Mouse (Mus musculus) urinary bladder, adult 18-20 months (tissue): ENCODE results near the gene Tbl3.
"Not testable (repeated sequence)": the region's sequence is repeated elsewhere in the genome, so short reads cannot be mapped to it uniquely, and the experiment has no call there.

Experiments
- DNase-seq, 2 experiments: peaks; one replicate each; pipeline ENCODE4 v3.0.0; 2022; ENCODE audit warnings: low spot score in 2 of 2, mixed read lengths in 2 of 2

The Tbl3 gene

GRCm38 (mm10) chr17:24727618-24728017 lies 20.2 kb upstream of the Tbl3 start, which contains the start of gene Rpl3l:
Rpl3l (plus strand) TSS chr17:24727820.
- no peak for DNase-seq

- DNase-seq, result no peak
These were observed 18.4 kb upstream of the Tbl3 start for GRCm38 (mm10) chr17:24725637-24726390.

DNA sequence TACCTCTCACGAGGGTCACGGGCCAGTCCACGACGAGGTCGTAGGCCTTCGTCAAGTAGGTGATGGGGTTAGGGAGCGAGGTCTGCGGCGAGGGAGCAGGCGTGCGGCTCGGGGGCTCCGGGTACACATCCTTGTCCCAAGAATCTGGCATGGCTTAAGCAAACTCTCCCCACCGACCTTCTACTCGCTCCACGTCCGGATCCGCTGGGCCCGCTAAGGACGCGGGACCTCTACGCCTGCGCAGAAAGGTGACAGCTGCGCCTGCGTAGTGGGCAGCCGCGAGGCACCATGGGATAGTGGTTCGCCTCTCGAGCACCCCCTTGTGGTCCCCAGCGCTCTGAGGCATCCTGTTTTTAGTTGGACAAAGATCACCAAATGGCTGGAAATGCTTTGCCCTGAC lies 16.7 kb upstream of the Tbl3 start, which contains the start of gene Ndufb10:
TSS of gene Ndufb10 (minus strand) at position 295 of the 400 bp plus-strand sequence.
- DNase-seq, result peak; percentile 90 to 94

DNA sequence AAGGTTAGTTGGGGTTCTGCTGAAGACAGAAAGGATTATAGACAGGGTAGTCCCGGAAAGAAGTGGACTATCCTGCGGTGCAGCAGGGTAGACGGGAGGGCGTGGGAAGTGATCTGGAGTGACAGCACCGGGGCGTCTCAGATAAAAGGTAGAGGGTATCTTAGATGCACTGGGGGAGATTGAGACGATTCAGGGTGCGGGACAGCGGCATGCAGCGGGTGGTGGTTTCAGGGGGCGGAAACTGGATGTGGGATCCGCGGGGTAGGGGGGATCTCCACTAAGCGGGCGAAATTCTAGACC lies 16.4 kb upstream of the Tbl3 start:
- peak in 1 of 2 experiments; percentile 28 for DNase-seq

DNA sequence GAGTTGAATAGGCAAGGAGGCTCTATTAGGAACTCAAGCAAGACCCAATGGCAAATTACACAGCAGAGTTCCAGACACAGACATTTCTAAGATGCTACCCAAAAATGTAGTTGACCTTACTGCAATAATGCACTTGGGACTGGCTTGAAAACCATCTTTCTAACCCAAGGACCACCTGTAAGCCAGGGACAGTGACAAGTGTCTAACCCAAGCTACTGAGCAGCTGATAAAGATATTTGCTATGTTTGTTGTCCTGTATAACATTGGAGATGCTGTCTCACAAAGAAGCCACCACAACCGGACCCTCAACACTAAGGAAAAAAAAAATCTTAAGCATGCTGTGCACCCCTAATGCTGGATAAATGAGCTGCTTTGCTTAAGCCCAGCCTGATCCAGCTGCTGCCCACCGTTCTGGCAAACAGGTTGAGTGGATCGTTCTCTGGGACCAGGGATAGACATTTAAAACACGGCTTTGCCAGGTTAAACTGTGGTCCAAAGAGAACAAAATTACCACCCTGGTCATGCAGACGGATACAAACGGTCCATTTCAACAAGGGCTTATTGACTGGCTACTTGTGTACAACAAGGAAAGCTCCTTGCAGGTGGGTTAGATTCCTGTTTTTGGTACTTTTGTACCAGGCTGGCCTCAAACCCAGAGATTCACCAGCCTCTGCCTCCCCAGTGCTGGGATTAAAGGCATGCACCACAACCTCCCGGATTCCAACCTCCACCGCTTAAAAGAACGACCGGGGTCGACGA lies 15.8 kb upstream of the Tbl3 start:
- DNase-seq, result no peak

GRCm38 (mm10) chr17:24722220-24722924 lies 14.9 kb upstream of the Tbl3 start:
- DNase-seq, result no peak

DNA sequence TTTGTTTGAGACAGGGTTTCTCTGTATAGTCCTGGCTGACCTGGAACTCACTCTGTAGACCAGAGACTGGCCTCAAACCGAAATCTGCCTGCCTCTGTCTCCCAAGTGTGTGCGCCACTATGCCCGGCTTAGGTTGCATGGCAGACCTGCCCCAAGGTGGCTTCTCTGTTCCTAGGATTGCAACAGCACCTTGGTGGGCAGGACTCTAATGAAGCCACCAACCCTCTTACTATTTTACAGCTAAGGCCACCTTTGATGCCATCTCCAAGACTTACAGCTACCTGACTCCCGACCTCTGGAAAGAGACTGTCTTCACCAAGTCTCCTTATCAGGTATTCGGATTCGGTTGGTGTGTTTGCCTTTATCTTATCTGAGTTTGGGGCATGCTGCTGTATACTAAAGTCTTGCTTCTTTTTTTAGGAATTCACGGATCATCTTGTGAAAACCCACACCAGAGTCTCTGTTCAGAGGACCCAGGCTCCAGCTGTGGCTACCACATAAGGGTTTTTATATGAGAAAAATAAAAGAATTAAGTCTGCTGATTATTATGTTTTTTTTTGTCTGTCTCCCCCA lies 14.0 kb upstream of the Tbl3 start:
- not testable (repeated sequence) for DNase-seq

DNA sequence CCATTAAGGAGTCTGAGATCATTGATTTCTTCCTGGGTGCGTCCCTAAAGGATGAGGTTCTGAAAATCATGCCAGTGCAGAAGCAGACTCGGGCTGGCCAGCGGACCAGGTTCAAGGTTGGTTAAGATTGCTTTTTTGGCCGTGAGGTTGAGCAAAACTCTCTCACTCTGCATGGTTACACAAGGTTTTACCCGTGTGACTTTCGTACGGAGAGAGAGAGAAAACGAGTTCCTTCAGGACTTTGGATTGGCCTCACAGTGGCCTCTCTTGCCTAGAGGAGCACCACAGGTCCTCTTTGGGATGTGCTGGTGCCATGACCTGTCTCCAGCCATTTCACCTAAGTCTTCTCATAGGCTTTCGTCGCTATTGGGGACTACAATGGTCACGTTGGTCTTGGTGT lies 13.2 kb upstream of the Tbl3 start:
- not testable (repeated sequence) for DNase-seq

DNA sequence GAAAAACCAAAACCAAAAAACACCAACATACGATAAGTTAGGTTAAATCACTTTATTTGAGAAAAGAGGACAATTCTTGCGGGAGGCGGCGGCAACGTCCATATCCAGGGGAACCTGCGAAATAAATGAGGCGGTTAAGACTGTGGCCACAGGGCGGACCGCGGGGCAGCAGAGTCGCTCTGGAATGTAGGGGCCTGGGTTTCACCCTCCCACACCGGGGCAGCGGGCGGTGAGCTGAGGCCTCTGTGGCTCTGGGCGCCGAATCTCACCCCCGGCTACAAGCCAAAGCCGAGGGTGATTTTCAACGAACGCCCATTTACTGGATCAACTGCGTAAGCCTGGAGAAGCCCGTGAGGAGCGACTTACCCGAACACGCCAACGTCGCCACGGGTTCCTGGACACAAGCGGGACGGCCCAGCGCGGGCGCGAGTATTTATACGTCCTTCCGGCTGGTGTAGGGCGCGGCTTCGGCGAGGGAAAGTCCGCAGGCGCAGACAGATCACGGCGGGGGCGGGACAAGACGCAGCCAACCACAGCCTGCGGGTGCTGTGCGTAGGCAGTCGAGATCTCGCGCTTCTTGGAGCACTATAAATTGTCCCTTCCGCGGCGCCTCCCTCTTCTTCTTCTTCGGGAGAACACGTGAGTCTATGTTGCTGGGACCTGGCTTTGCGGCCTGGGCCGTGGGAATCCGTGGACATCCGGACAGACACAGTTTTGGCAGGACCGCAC lies 12.2 kb upstream of the Tbl3 start:
- peak; percentile 89 to 97 for DNase-seq

DNA sequence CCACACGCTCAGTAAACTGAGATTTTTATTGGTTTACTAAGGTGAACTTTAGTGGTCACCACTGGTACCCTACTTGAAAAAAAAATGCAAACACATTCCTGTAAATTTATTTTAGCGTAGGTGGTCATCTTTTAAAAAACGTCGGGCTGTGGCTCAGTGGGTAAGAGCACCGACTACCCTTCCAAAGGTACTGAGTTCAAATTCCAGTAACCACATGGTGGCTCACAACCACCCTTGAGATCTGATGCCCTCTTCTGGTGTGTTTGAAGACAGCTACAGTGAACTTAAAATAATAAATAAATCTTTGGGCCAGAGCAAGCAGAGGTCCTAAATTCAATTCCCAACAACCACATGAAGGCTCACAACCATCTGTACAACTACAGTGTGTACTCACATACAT lies 11.5 kb upstream of the Tbl3 start:
- DNase-seq, result not testable (repeated sequence)

- no peak for DNase-seq
These were observed 10.5 kb upstream of the Tbl3 start, which contains the start of the genes Rnf151 and Rps2 for GRCm38 (mm10) chr17:24717943-24718342. Rnf151 (minus strand) TSS chr17:24718063. Rps2 (plus strand) TSS chr17:24718116.

DNA sequence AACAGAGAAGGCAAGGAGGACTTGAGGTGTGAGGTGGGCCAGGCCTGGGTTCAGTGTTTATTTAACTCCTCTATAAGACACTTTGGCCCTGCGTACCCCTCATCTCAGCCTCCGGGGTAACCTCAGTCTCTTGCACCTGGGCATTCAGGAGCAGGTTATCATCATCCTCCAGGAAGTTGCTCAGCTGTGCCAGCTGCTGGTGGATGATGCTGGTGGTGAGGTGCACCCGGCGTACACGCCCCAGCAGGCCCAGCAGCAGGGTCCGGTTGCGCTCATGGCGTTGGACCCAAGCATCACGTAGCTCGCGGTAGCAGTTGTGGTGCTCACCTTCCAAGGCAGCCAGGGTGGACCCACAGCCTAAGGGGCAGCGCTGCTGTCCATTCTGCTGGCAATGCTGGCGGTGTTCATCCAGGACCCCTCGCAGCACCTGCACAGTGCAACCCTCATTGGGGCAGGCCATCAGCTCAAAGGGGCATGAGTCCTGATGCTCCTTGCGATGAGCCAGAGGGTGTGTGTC lies 8.8 kb upstream of the Tbl3 start:
- no peak for DNase-seq

GRCm38 (mm10) chr17:24715556-24715955 lies 8.1 kb upstream of the Tbl3 start:
- DNase-seq, result no peak

DNA sequence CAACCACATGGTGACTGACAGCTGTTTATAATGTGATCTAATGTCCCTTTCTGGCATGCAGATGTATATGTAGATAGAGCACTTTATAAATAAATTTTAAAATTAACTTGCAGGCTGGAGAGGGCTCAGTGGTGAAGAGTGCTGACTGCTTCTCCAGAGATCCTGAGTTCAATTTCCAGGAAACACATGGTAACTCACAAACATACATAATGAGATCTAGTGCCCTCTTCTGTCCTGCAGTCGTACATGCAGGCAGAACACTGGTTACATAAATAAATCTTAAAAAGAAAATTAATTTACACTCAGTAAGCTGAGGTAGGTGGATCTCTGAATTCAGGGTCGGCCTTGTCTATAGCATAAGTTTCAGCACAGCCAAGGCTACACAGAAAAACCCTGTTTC lies 1.2 kb upstream of the Tbl3 start:
- no peak for DNase-seq

GRCm38 (mm10) chr17:24707801-24708425 lies 453 bp upstream of the Tbl3 start:
- no peak for DNase-seq

DNA sequence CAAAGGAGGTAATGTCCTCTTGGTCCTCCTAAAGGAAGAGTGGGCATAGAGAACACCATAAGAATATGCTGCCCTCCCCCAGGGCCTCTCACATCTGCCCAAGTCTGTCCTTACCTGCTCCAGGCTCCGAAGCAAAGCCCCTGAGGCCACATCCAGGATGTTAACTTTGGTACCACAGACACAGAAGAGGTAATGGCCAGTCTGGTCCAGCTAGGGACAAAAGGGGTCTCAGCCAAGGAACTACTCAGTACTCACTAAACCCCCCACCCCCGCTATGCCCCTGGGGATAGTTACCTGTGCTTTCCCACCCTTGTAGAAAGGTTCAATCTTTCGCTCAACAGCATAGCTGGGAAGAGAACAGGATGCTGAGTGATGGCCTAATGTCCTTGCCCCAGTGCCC lies 1.6 kb downstream of the Tbl3 start:
- DNase-seq, result no peak

GRCm38 (mm10) chr17:24701251-24701650 lies 6.2 kb downstream of the Tbl3 start:
- DNase-seq, result no peak

DNA sequence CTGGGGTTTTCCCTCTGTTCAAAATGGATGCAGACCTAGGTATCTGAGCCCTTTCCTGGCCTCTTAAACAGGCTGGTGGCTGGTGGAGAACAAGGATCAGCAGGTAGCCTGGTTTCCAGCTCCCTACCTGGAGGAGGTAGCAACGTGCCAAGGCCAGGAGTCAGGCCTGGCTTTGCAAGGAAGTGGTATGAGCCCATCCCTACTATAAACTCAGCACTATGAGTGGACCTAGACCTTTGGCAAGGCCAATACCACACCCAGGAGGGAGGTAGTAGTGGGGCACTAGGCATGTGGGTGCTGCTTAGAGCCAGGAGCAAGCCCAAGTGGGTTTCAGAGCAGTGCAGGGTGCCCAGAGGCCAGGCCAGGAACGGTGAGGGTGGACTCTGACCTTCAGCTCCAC lies 8.0 kb downstream of the Tbl3 start:
- no peak for DNase-seq

GRCm38 (mm10) chr17:24698715-24699114 lies 8.7 kb downstream of the Tbl3 start:
- no peak for DNase-seq

GRCm38 (mm10) chr17:24697985-24698384 lies 9.5 kb downstream of the Tbl3 start:
- no peak for DNase-seq
